Mouse (Mus musculus): ENCODE data around the gene Wbp1l. TPM values are rescaled to one million over a fixed set of nuclear protein-coding genes. Genes with fewer than 3 reads are reported as not detected.

Wbp1l gene
- polyA plus RNA-seq, 1 experiment from 2014 or later: 37.0 TPM

GRCm38 (mm10) chr19:46641420-46642085, 42.7 kb downstream of the Wbp1l start:
- Histone ChIP-seq H3K36me3 (ENCODE audit: control insufficient read depth, insufficient read depth, low read length) (peaks cover 16% of the 10 kb centered on the region), H3K9ac (replicated peaks; ENCODE audit: low read depth, low read length) (0 out of 2 replicates have a peak overlapping the region, but pooled peaks have one; percentile 3), H3K4me2 (replicated peaks; ENCODE audit: low read depth, low read length) (peak overlapping the region; percentile 27), H3K27ac (ENCODE audit: low read length) (peak overlapping the region; percentile 93), H3K4me1 (ENCODE audit: control insufficient read depth, insufficient read depth, low read length) (peaks cover 48% of the 10 kb centered on the region), H3K9me3 (ENCODE audit: control insufficient read depth, low read depth, low read length) (no peaks in the 10 kb centered on the region), H3K27me3 (ENCODE audit: control insufficient read depth, insufficient read depth, low read length) (no peaks in the 10 kb centered on the region), H3K4me3 (ENCODE audit: low read depth, low read length) (no peak overlapping the region)
- WGBS: 34% methylated on average over 19 of the region's 19 CpGs
- ATAC-seq (ENCODE audit: insufficient number of reproducible peaks, insufficient read depth, low FRiP score, low read depth): peak; percentile 20; the same call in 1 of the 2 replicates

- Histone ChIP-seq H3K4me1 (ENCODE audit: control insufficient read depth, insufficient read depth, low read length) (peaks cover 48% of the 10 kb centered on the region), H3K9ac (replicated peaks; ENCODE audit: low read depth, low read length) (peak overlapping the region; percentile 18; the same call in 1 of the 2 replicates), H3K27me3 (ENCODE audit: control insufficient read depth, insufficient read depth, low read length) (no peaks in the 10 kb centered on the region), H3K27ac (ENCODE audit: low read length) (peak overlapping the region; percentile 93), H3K4me2 (replicated peaks; ENCODE audit: low read depth, low read length) (peak overlapping the region; percentile 27), H3K9me3 (ENCODE audit: control insufficient read depth, low read depth, low read length) (no peaks in the 10 kb centered on the region), H3K4me3 (ENCODE audit: low read depth, low read length) (no peak overlapping the region), H3K36me3 (ENCODE audit: control insufficient read depth, insufficient read depth, low read length) (peaks cover 19% of the 10 kb centered on the region)
- 38% methylated on average over 22 of the region's 22 CpGs for WGBS
- no peak for ATAC-seq (ENCODE audit: insufficient number of reproducible peaks, insufficient read depth, low FRiP score, low read depth)
Observed at GRCm38 (mm10) chr19:46642136-46642753, 43.4 kb downstream of the Wbp1l start.

GRCm38 (mm10) chr19:46643236-46643635, 44.4 kb downstream of the Wbp1l start:
- Histone ChIP-seq H3K4me2 (replicated peaks; ENCODE audit: low read depth, low read length) (no peak overlapping the region), H3K4me1 (ENCODE audit: control insufficient read depth, insufficient read depth, low read length) (peaks cover 48% of the 10 kb centered on the region), H3K27me3 (ENCODE audit: control insufficient read depth, insufficient read depth, low read length) (no peaks in the 10 kb centered on the region), H3K36me3 (ENCODE audit: control insufficient read depth, insufficient read depth, low read length) (peaks cover 22% of the 10 kb centered on the region), H3K9me3 (ENCODE audit: control insufficient read depth, low read depth, low read length) (no peaks in the 10 kb centered on the region), H3K27ac (ENCODE audit: low read length) (no peak overlapping the region; the same call in 1 of the 2 replicates), H3K9ac (replicated peaks; ENCODE audit: low read depth, low read length) (no peak overlapping the region), H3K4me3 (ENCODE audit: low read depth, low read length) (no peak overlapping the region)
- ATAC-seq (ENCODE audit: insufficient number of reproducible peaks, insufficient read depth, low FRiP score, low read depth): no peak
- 79% methylated on average over 5 of the region's 5 CpGs for WGBS

GRCm38 (mm10) chr19:46644343-46644792, 45.5 kb downstream of the Wbp1l start:
- Histone ChIP-seq H3K4me1 (ENCODE audit: control insufficient read depth, insufficient read depth, low read length) (peaks cover 48% of the 10 kb centered on the region), H3K9me3 (ENCODE audit: control insufficient read depth, low read depth, low read length) (no peaks in the 10 kb centered on the region), H3K27me3 (ENCODE audit: control insufficient read depth, insufficient read depth, low read length) (no peaks in the 10 kb centered on the region), H3K27ac (ENCODE audit: low read length) (peak overlapping the region; percentile 70), H3K9ac (replicated peaks; ENCODE audit: low read depth, low read length) (no peak overlapping the region), H3K4me3 (ENCODE audit: low read depth, low read length) (no peak overlapping the region), H3K36me3 (ENCODE audit: control insufficient read depth, insufficient read depth, low read length) (peaks cover 18% of the 10 kb centered on the region), H3K4me2 (replicated peaks; ENCODE audit: low read depth, low read length) (no peak overlapping the region)
- WGBS: 79% methylated on average over 10 of the region's 10 CpGs
- ATAC-seq (ENCODE audit: insufficient number of reproducible peaks, insufficient read depth, low FRiP score, low read depth): no peak

GRCm38 (mm10) chr19:46644793-46645602, 46.1 kb downstream of the Wbp1l start:
- WGBS: 39% methylated on average over 12 of the region's 12 CpGs
- peaks cover 48% of the 10 kb centered on the region for H3K4me1 ChIP-seq (ENCODE audit: control insufficient read depth, insufficient read depth, low read length)

GRCm38 (mm10) chr19:46646041-46646481, 47.2 kb downstream of the Wbp1l start:
- peaks cover 42% of the 10 kb centered on the region for H3K4me1 ChIP-seq (ENCODE audit: control insufficient read depth, insufficient read depth, low read length)
- no peak overlapping the region for H3K9ac ChIP-seq (replicated peaks; ENCODE audit: low read depth, low read length)
- no peak overlapping the region for H3K4me2 ChIP-seq (replicated peaks; ENCODE audit: low read depth, low read length)
- H3K27ac ChIP-seq (ENCODE audit: low read length): peak overlapping the region; percentile 27; the same call in 1 of the 2 replicates
- no peak overlapping the region for H3K4me3 ChIP-seq (ENCODE audit: low read depth, low read length)
- H3K27me3 ChIP-seq (ENCODE audit: control insufficient read depth, insufficient read depth, low read length): no peaks in the 10 kb centered on the region
- no peaks in the 10 kb centered on the region for H3K9me3 ChIP-seq (ENCODE audit: control insufficient read depth, low read depth, low read length)
- WGBS: 80% methylated on average over 12 of the region's 12 CpGs
- ATAC-seq (ENCODE audit: insufficient number of reproducible peaks, insufficient read depth, low FRiP score, low read depth): no peak
- H3K36me3 ChIP-seq (ENCODE audit: control insufficient read depth, insufficient read depth, low read length): peaks cover 18% of the 10 kb centered on the region

More at GRCm38 (mm10) chr19:46644793-46645602, 46.1 kb downstream of the Wbp1l start:
- Histone ChIP-seq H3K27me3 (ENCODE audit: control insufficient read depth, insufficient read depth, low read length) (no peaks in the 10 kb centered on the region), H3K4me2 (replicated peaks; ENCODE audit: low read depth, low read length) (no peak overlapping the region), H3K9ac (replicated peaks; ENCODE audit: low read depth, low read length) (no peak overlapping the region), H3K27ac (ENCODE audit: low read length) (peak overlapping the region; percentile 70), H3K9me3 (ENCODE audit: control insufficient read depth, low read depth, low read length) (no peaks in the 10 kb centered on the region), H3K36me3 (ENCODE audit: control insufficient read depth, insufficient read depth, low read length) (peaks cover 18% of the 10 kb centered on the region), H3K4me3 (ENCODE audit: low read depth, low read length) (no peak overlapping the region)
- peak; percentile 56 for ATAC-seq (ENCODE audit: insufficient number of reproducible peaks, insufficient read depth, low FRiP score, low read depth)

GRCm38 (mm10) chr19:46647254-46647653, 48.4 kb downstream of the Wbp1l start:
- Histone ChIP-seq H3K36me3 (ENCODE audit: control insufficient read depth, insufficient read depth, low read length) (peaks cover 19% of the 10 kb centered on the region), H3K9me3 (ENCODE audit: control insufficient read depth, low read depth, low read length) (no peaks in the 10 kb centered on the region), H3K27me3 (ENCODE audit: control insufficient read depth, insufficient read depth, low read length) (no peaks in the 10 kb centered on the region), H3K4me3 (ENCODE audit: low read depth, low read length) (no peak overlapping the region), H3K9ac (replicated peaks; ENCODE audit: low read depth, low read length) (no peak overlapping the region), H3K27ac (ENCODE audit: low read length) (no peak overlapping the region), H3K4me2 (replicated peaks; ENCODE audit: low read depth, low read length) (no peak overlapping the region), H3K4me1 (ENCODE audit: control insufficient read depth, insufficient read depth, low read length) (peaks cover 30% of the 10 kb centered on the region)
- WGBS: 67% methylated on average over 3 of the region's 3 CpGs
- ATAC-seq (ENCODE audit: insufficient number of reproducible peaks, insufficient read depth, low FRiP score, low read depth): no peak

- no peaks in the 10 kb centered on the region for H3K27me3 ChIP-seq (ENCODE audit: control insufficient read depth, insufficient read depth, low read length)
- H3K9ac ChIP-seq (replicated peaks; ENCODE audit: low read depth, low read length): no peak overlapping the region
- no peaks in the 10 kb centered on the region for H3K9me3 ChIP-seq (ENCODE audit: control insufficient read depth, low read depth, low read length)
- no peak overlapping the region for H3K4me3 ChIP-seq (ENCODE audit: low read depth, low read length)
- ATAC-seq (ENCODE audit: insufficient number of reproducible peaks, insufficient read depth, low FRiP score, low read depth): no peak
- H3K4me1 ChIP-seq (ENCODE audit: control insufficient read depth, insufficient read depth, low read length): peaks cover 24% of the 10 kb centered on the region
- H3K27ac ChIP-seq (ENCODE audit: low read length): no peak overlapping the region
- peaks cover 22% of the 10 kb centered on the region for H3K36me3 ChIP-seq (ENCODE audit: control insufficient read depth, insufficient read depth, low read length)
- WGBS: 81% methylated on average over 8 of the region's 8 CpGs
- no peak overlapping the region for H3K4me2 ChIP-seq (replicated peaks; ENCODE audit: low read depth, low read length)
Observed at GRCm38 (mm10) chr19:46647850-46648249, 49.0 kb downstream of the Wbp1l start.

All from stomach, embryonic 14.5 days (tissue).